Mouse (Mus musculus) embryo, embryonic 9.5 days (tissue): Measurements from ENCODE around the gene Gabbr2.
A peak's percentile ranks its signal among the peaks of the same experiment; 100 is the strongest.

Experiments used
- DNase-seq: peaks from one replicate; pipeline ENCODE4 v3.0.0-alpha.2; 2017; ENCODE audit errors: extremely low spot score

Gene Gabbr2

DNA sequence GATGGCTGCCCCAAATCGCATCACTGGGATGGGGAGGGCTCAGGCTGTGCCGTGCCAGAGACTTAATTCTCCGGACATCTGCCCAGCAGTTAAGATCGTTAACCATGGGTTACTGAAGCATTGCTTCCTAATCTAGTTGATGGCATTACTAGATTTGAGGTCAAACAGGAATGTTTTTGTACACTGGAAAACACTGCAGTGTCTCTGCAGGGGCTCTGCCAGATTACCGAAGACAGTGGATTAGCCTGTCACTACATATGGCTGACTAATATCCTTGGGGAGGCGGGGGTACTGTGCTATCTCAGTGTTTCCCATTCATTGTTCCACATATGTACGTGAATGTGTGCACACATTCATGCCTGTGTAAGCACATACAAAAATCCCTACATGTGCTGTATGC, 225.3 kb downstream of the Gabbr2 start:
- DNase-seq = no peak

DNA sequence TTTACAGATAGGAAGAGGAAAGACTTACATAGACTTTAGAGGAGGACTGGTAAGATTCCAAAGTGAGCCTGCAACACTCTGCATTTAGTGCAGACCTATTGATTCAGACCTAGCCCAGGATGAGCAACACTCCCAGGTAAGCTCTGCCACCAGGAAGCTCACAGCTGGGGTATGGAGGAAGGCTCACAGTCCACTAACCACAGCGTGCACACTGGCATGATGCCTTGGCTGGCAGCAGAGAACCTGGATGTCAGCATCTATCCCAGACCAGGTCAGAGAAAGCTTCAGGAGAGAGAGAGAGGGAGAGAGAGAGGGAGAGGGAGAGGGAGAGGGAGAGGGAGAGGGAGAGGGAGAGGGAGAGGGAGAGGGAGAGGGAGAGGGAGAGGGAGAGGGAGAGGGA, 231.8 kb downstream of the Gabbr2 start:
- DNase-seq = no peak

DNA sequence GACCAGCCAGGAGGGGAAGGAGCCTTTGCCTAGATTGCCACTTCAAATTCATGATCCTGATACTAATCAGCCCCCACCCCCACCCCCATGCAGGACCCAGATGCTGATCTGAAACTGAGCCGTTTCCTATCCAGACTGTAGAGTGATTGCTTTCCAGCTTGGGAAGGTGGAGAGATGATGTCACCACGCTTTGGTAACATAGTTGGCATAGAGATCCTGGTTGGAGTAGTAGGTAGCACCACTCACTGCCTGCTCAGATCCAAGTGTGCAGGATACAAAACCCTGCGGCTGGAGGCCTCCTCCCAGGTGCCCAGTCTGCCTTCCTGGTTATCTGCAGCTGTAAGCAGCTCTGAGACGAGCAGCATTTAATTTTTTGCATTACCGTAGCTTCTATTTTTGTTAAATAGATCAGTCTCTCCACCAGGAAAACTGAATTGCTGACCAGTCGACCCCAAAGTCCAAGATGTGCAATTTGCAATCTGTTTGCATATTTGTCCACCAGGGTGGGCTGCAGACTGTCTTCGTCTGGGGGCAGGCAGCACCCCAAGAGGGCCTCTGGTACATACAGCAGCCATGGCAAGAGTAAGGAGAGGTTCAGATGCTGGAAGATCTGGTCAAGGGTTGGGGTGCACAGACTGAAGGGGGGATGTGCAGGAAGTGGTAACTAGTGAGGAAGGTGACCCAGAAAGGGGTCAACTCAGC, 233.2 kb downstream of the Gabbr2 start:
- DNase-seq = no peak

DNA sequence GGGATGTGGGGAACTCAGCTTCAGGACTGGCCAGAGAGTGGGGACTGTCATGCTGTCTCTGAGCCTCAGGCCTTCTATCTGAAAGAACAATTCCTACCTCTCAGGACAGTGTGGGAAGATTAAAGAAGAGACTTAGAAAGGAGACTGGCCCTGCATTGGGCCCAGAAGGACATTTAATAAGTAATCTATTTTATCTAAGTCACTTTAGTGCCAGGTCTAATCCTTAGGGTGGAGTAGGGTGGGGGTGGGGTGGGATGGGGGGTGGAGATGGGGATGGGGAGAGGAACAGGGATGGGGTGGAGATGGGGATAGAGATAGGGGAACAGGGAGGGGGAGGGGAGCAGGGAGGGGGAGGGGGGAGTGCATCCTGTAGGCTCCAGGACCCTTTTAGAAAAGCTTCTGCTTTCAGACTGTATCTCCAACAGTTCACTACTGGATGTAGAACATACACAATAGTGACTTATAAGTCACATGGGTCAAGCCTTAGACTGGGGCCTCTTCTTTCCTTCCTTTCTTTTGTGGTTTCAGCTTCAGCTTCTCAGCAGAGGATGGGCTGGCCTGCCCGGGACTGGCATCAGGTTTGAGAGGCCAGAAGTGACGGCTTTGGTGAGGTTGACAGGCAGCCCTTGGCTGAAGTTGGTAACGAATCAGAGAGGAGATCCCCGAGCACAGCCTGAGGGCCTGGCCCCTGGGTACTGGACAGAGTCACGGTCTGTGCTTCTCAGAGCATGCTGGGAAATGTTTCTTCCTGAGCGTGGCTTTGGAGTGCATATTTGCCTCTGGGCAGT, 237.1 kb downstream of the Gabbr2 start:
- DNase-seq = no peak

DNA sequence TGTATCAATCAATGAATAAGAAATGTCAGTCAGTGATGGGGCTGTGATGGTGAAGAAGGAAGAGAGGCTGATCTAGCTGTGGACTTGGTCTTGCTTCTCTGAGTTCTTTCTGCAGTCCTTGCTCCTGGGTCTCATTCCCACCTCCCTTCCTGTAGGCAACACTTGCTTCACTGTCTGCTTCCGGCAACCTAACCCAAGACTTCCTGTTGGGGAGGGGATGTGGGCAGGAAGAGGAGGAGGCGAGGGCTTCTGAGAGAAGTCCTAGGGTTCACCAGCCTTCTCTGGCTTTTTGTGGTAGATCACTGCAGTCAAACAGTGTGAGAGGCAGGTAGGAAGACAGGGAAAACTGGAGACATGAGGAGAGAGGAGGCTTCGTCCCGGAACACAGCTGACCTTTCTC, 239.4 kb downstream of the Gabbr2 start:
- DNase-seq = no peak

DNA sequence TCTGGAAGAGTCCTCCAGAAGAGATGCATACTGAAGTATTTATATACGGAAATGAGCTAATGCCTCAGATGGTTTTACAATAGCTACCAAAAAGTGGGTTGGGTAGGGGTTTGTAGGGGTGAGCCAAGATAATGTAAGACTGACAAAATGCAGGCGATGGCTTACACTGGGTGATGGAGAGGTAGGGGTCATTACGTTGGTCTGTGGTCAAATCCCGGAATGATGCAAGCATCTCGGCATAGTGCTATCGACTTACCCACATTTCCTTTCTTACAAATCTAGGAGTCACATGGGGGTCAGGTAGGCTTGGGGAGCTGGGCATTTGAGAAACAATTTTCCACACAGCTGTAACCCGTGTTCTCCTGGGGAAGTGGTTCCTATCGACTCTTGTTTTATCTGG, 242.7 kb downstream of the Gabbr2 start:
- no peak for DNase-seq

DNA sequence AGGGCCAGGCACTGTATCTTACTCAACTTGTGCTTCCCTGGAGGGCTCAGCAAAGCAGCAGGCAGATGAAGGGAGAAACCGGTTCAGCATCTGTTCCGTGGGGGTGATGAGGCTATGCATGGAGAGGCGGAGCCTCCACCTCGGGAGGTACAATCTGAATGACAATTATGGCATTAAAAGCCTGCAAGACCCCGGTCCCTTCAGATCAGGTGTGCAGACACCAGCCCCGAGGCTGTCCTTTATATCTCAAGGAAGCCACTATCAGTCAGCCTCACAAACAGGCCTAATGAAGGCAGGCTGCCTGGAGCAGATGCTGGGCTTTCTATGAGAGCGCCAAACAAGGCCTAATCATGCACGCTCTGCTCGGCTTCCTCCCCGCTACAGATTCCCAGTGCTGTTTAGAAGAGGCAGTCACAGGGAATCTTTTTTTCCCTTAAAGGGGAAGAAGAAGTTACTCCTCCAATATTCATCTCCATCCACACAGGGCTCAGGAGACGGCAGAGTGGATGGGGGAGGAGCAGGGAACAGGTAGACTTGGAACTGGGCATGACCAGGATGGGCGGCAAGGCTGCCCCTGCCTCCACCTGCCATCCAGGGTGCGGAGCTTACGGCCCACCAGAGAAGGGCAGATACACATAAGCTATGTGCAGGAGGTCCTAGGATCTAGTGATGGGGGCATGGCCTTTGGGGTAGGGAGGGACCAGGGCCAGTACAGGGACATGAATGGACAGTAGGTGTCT, 244.5 kb downstream of the Gabbr2 start:
- no peak for DNase-seq

DNA sequence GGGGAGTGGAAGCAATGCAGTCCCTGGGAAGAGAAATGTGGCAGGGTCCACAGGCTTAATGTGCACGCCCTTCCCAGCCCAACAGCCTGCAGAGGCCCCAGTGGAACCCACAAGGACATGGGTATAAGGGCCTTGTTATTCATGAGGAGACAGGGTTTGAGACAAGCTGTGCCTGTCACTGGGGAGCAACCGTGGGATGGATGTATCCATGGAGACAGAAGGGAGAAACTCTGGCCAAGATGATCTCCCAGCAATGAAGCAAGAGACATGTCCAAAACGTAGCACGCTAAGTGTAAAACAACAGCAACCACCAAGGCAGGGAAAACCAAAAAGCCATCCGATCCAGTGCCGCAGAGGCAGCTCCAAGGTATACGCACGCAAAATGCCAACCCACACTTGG, 246.1 kb downstream of the Gabbr2 start:
- DNase-seq = no peak

DNA sequence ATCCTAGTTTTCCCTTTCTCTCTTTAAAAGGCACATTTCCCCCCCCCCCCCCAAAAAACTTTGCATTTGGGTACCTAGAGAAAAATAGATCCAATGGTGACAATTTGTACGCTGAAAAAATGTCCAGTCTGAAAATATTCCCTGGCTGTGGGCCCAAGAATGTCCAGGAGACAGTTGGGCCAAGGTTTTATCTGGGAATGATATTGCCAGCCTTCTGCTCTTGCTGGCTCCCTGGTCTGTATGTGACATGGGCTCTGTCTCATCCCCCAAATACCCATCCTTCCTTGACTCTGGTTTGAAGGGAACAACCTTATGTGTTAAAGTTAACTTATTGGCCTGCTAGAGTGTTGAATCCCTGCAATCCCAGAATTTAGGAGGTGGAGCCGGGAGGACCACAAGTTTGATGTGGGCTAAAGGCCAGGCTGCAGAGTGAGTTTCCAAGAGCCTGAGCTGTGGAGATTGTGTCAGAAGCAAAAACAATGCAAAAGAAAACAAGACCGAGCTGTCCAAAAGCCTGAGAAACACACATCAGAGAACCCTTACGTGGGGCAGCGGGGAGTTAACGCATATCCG, 247.0 kb downstream of the Gabbr2 start:
- DNase-seq = no peak

DNA sequence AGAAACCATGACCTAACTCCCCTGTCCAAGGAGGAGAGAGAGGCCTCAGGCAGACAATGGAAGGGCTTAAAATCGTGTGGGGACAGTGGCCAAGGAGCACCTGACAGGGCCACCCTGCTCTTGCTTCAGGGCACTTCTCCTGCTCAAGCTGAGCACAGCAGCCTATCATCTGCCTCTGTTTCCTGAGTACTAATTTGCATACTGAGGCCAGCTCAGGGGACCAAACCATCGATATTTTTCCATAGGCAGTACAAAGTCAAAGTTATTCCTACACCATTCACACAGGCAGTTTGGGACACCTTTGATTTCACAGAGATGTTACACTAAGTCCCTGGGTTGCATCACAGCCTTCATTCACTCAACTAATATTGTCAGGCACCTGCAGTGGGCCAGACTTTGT, 249.1 kb downstream of the Gabbr2 start:
- no peak for DNase-seq

DNA sequence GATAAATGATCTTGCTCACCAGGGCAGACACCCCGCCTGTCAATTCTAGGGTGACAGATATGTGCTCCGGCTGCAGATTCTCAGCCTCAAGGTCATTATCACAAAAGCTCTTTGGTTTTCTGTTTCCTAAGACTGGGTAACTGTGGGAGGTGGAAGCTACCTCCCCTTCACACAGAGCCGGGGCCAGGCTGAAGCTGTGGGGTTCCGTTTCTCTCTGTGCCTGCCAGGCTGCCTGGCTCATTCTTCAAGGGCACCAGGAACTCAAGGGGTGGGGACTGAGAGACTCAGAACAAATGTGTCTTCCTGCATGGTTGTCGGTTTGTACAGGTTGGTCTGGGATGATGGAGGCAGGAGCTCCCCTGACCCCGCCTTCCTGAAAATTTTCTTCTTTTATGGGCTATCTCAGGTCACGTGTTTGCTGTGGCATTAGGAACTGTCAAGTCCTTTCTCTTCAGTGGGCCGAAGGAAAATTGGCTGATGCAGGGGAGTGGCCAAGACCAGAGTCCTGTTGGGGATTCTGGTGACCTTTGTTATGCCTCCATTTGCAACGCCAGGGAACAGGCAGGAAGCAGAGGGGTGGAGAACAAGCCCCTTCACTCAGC, 254.7 kb downstream of the Gabbr2 start:
- no peak for DNase-seq

DNA sequence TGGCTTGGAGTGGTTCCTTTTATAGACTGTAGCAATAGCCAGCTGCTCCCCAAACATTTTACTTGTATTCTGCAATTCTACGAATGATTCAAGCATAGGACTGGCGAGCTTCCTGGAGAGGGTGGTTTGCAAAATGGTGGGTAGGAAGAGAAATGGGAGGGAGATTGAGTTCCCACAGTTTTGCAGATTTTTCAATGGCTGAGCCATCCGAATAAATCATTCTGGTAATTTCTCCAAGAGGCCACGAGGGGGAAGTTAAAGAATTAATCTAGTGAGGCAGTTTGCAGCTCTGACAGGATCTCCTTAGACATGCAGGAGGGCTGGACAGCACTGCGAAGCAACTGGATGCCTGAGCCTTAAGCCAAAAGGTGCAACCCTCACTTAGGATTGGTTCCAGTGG, 256.8 kb downstream of the Gabbr2 start:
- no peak for DNase-seq

DNA sequence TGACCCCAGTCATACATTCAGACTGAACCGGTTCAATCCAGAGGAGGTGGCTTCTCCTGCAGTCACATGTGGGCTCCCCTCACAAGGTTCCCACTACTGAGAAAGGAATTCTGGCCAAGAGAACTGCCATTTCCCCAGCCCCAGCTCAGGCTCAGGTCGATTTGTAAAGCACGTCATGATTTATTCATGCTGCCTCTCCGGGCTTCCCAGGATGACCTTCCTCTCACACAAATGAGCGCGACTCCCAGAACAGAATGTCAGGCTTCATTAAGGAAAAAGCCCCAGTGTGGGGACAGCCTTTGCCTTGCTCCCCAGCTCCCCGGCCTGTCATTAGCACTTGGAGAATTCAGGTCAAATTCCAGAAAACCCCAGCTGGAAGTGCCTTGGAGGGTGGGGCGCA, 260.1 kb downstream of the Gabbr2 start:
- no peak for DNase-seq

DNA sequence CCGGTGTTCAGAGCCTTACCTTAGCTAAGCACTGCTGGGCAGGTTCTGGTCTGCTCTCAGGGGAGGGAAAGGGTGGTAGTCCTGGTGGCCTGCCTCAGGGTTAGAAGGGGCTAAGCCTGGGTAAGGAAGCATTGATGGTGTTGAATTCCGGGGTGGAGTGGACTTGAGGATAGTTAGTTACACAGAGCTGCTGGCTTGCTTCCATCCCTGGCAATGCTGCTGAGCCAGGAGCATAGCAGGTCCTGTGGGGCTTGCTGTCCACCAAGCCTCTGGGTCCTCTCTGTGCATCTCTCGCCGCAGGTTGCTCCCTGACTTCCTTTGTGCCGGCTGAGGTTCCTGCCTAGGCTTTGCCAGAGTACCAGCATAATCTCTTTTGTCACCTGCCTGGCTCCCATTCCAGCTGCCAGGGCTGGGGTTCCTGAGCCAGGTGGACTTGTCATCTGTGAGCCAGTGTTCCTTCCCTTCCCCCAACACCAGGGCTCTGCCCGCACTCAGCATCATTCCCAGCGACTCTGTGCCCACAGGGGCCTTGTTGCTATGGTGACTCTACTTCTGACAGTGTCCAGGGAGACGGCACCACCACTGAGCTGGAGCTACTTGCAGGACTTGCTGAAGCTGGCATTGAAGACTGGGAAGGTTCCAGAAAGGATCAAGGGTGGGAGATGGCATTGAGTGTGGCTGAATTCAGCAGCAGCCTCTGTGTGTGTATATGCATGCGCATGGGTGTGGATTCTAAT, 262.2 kb downstream of the Gabbr2 start:
- no peak for DNase-seq

DNA sequence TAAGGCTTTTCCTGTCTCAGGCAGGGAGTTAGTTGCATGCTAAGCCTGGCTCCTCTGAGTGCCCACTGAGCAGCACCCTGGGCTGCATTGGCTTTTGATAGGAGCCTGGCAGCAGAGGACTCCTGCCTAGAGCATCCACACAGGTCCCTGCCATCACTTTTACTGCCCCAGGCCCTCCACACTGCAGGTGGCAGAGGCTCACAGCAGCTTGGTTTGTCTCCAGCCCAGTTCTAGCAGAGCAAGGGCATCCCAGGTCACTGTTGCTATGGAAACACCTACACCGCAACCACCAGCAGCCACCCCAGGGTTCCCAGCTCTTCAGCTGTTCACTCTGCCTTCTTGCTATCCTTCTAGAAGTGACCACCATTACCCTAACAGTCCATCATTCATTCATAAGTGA, 263.4 kb downstream of the Gabbr2 start:
- DNase-seq = no peak

DNA sequence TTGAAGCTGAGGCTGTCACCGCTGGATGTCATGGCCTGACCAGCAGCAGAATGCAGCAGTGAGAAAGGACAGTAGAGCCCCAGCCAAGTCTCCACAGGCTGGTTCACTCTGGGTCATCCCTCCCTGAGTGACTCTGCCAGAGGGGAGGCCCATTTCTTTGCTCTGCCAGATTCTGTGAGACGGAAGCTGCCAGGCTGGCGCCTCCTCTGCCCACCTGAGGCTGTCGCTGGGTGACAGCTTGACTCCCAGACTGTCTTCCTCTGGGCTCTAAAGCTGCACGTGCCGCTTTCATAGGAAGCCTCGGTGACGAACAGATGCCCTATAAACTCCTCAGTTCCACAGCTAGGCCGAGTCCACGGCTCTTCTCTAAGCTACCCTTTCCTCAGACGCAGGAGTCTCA, 264.5 kb downstream of the Gabbr2 start:
- no peak for DNase-seq

DNA sequence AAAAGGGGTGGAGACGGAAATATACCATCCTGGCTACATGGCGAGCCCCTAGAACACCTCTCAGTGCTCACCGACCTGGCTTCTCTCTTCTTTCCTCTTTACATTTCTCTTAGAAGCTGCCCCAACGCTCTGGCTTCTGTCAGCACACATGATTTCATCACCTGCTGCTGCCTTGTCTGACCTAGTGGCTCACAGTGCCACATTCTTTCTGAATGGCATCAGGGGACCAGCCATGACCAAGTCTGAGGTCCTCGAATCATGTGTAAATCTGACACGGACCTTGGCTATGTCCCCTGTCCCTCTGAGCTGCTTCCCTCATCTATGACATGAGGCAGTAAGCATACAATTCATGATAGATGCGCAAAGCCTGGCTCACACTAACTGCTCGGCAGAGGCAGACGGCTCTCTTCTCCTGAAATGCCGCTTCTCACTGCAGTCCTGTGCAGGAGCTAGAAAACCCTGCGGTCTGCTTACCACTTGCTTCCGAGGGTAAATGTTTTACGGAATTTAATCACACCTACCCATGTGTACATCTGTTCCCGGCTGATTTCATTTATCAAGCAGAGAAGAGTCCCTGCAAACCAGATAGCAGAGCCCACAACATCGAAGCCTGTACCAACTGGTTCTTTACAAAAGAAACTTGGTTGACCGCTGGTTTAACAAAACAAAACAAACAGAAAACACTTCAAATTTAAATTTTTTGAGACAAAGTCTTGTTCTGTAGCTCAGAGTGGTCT, 270.7 kb downstream of the Gabbr2 start:
- no peak for DNase-seq

DNA sequence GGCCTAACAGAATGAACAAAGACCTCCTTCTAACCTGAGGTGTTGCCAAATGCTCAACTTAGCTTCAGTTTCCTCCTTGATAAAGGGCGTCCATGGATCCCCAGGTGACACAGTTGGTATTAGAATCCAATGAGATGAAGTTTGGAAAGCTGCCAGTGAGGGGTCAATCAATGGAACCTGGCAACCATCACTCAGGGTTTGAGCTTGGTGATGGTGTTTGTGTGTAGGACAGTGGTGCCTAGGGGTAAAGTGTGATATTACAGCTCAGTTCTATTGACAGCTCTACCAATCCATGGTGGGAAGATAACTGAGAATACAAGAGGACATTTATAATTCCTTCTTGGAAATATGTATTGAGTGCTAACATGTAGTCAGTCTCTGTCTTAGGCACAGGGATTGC, 271.6 kb downstream of the Gabbr2 start:
- no peak for DNase-seq

DNA sequence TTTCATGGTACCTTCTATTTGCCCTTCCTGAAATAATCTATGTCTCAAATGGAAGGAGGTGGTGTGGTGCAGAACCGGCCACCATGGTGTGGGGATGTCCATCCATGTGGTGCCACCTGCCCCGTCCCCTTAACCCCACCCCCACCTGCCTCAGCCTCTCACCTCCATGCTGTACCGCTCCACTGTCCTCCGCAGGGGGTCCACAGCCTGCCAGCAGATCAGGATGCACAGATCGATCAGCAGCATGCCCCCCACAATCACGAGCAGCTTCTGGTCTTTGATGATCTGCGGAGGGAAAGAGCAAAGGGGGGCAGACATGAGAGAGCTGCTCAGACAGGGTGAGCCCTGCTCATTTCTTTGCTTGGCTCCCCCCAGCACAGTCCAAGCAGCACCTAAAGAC, 273.0 kb downstream of the Gabbr2 start:
- no peak for DNase-seq

DNA sequence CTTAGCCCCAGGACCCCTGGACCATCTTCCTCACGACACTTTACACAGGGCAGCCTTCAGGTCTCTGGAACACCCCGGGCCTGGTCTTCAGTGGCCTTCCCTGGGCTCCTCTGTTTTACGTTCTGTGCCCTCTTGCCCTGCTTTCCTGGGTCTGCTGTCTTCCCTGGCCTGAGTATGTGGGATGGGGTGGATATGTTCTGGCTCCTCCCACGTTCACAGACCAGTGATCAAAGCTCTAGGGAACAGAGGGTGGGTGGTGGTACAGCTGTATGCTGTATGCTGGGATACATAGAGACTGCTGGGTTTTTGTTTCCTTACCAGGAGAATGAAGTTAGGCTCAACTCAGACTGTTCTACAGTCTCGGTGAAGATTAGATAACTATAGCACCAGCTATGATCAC, 274.5 kb downstream of the Gabbr2 start:
- no peak for DNase-seq

DNA sequence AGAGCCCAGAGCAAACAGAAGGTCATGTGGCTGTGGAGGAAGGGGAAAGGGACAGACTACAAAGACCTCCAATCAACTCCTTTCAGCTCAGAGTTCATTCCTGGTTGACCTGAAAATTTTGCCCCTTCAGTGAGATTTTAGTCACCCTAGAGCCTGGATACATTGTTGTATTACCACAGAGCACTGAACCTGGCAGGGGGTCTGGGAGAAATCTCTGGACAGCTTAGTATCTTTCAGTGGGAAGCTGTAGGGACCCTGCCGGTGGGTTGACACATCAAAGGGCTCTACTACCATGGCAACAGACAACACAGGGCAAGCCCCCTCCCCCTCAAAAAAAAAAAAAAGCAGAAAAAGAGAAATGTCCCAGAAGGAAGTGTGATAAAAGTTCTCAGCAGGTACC, 275.3 kb downstream of the Gabbr2 start:
- DNase-seq = peak; percentile 34
